Mouse (Mus musculus) olfactory bulb, adult 2 months (tissue): ENCODE measurements around the gene Gadd45gip1.

ENCODE experiments used
- CTCF ChIP-seq: fragments of 200-500 bp; IDR thresholded peaks from 2 replicates; pipeline ENCODE4 v1.5.1; 2012; ENCODE audit warnings: low read depth, mild to moderate bottlenecking, low read length, moderate library complexity; ENCODE audit not compliant: insufficient read depth
- POLR2A ChIP-seq: fragments of 200-500 bp; IDR thresholded peaks from 2 replicates; pipeline ENCODE4 v1.6.1; 2012; ENCODE audit warnings: mild to moderate bottlenecking, low read depth, low read length, moderate library complexity; ENCODE audit not compliant: insufficient read depth

GRCm38 (mm10) chr8:84810896-84811295, 20.4 kb upstream of the Gadd45gip1 start:
- TF ChIP-seq CTCF: peak; percentile 75
- TF ChIP-seq POLR2A: no peak
